ENCODE assay signal across 13 mouse cellular contexts in genomic region chr1:72414133-72414532, GRCm38 (mm10).
A peak's percentile ranks its signal among the peaks of the same experiment; 100 is the strongest.
DNase-seq lines count a peak whose midpoint lies in the region; ATAC-seq lines count a peak whose summit lies in the region.
"Had no signal": no experiment of that assay in that cellular context is flagged by ENCODE, and none has a peak within 500 bp of the region (broad histone marks: within the 10 kb centered on the region; RNA-seq: fewer than 3 reads in every experiment).

No protein-coding gene starts in this region.

- H3K4me2 ChIP-seq in midbrain, embryonic 11.5 days = no peak overlapping the region
- no peak overlapping the region for H3K4me2 ChIP-seq in midbrain, embryonic 16.5 days (ENCODE audit: low read length)

- 65% methylated on average over 8 of the region's 8 CpGs for WGBS in midbrain, embryonic 11.5 days
- WGBS in midbrain, embryonic 16.5 days = 36% methylated on average over 8 of the region's 8 CpGs
- WGBS in hindbrain, embryonic 10.5 days = 52% methylated on average over 8 of the region's 8 CpGs

- peaks cover 11% of the 10 kb centered on the region for H3K4me1 ChIP-seq in midbrain, embryonic 11.5 days (ENCODE audit: control insufficient read depth, insufficient read depth, low read length)
- peaks cover 7% of the 10 kb centered on the region for H3K4me1 ChIP-seq in midbrain, embryonic 16.5 days (ENCODE audit: control insufficient read depth, insufficient read depth, low read length)
- peaks cover 31% of the 10 kb centered on the region for H3K4me1 ChIP-seq in hindbrain, embryonic 10.5 days (replicated peaks)

- no peak overlapping the region for H3K4me3 ChIP-seq in midbrain, embryonic 11.5 days (ENCODE audit: low read depth, low read length)
- H3K4me3 ChIP-seq in midbrain, embryonic 16.5 days (ENCODE audit: low read depth, low read length) = no peak overlapping the region
- H3K4me3 ChIP-seq in hindbrain, embryonic 10.5 days = no peak overlapping the region
- H3K4me3 ChIP-seq: heart, adult 2 months had no signal

- ATAC-seq in midbrain, embryonic 11.5 days (ENCODE audit: low FRiP score) = no peak
- ATAC-seq in midbrain, embryonic 16.5 days = no peak

- no peaks in the 10 kb centered on the region; the same call in 1 of the 2 replicates for H3K27me3 ChIP-seq in midbrain, embryonic 11.5 days (ENCODE audit: control insufficient read depth, insufficient read depth, low read length)
- H3K27me3 ChIP-seq in midbrain, embryonic 16.5 days (ENCODE audit: control insufficient read depth, insufficient read depth, low read depth, low read length) = no peaks in the 10 kb centered on the region
- no peaks in the 10 kb centered on the region for H3K27me3 ChIP-seq in hindbrain, embryonic 10.5 days (ENCODE audit: insufficient read depth, poor library complexity, severe bottlenecking)

- no peaks in the 10 kb centered on the region for H3K36me3 ChIP-seq in midbrain, embryonic 11.5 days (ENCODE audit: control insufficient read depth, insufficient read depth, low read length)
- H3K36me3 ChIP-seq in midbrain, embryonic 16.5 days (ENCODE audit: control insufficient read depth, insufficient read depth, low read length) = no peaks in the 10 kb centered on the region
- no peaks in the 10 kb centered on the region for H3K36me3 ChIP-seq in hindbrain, embryonic 10.5 days

- H3K9me3 ChIP-seq in midbrain, embryonic 11.5 days (ENCODE audit: control insufficient read depth, low read length) = no peaks in the 10 kb centered on the region
- H3K9me3 ChIP-seq in midbrain, embryonic 16.5 days (replicated peaks; ENCODE audit: control insufficient read depth, low read length, poor library complexity, severe bottlenecking) = no peaks in the 10 kb centered on the region
- H3K9me3 ChIP-seq in hindbrain, embryonic 10.5 days = no peaks in the 10 kb centered on the region

- no peak for DNase-seq in midbrain, embryonic 11.5 days (ENCODE audit: low spot score, missing footprints)
- no peak for DNase-seq in hindbrain, embryonic 10.5 days (ENCODE audit: low spot score)
- peak; percentile 30 to 36 for DNase-seq in layer of hippocampus, postnatal 36 days
- DNase-seq in telencephalon, adult 2 months (ENCODE audit: low read depth, low spot score) = peak; percentile 38
- no peak for DNase-seq in urinary bladder, adult 2 months (ENCODE audit: low spot score)
- no peak for DNase-seq in adrenal gland, postnatal 14 days
- DNase-seq: adrenal gland, postnatal 36 days; cerebellum, postnatal 36 days; heart, adult 2 months; kidney, postnatal 36 days; lung, adult 18-20 months; thymus, postnatal 4 days had no signal

- H3K9ac ChIP-seq in midbrain, embryonic 11.5 days (ENCODE audit: low read length) = no peak overlapping the region
- no peak overlapping the region for H3K9ac ChIP-seq in midbrain, embryonic 16.5 days (ENCODE audit: low read depth, low read length)

- peak overlapping the region; percentile 31; the same call in 1 of the 2 replicates for H3K27ac ChIP-seq in midbrain, embryonic 11.5 days (ENCODE audit: low read depth, low read length)
- H3K27ac ChIP-seq in midbrain, embryonic 16.5 days (ENCODE audit: low read length) = no peak overlapping the region
- peak overlapping the region; percentile 70 for H3K27ac ChIP-seq in hindbrain, embryonic 10.5 days
- H3K27ac ChIP-seq: heart, adult 2 months had no signal

Comparison
In these comparisons a context has a peak if more than half of its experiments do, and no peak if none do; other contexts are left out.
1. DNase-seq: peak in layer of hippocampus, postnatal 36 days (2 of 2) and telencephalon, adult 2 months (single experiment); none in midbrain, embryonic 11.5 days (single experiment), hindbrain, embryonic 10.5 days (single experiment), urinary bladder, adult 2 months (single experiment) and adrenal gland, postnatal 14 days (single experiment).